Mouse (Mus musculus) fibroblast of lung, adult 2 months (primary cell): ENCODE data around the gene Gdi2.

Source experiments
- DNase-seq: peaks from one replicate; pipeline ENCODE4 v3.0.0-alpha.2; 2011; ENCODE audit warnings: low read depth

The Gdi2 gene

DNA sequence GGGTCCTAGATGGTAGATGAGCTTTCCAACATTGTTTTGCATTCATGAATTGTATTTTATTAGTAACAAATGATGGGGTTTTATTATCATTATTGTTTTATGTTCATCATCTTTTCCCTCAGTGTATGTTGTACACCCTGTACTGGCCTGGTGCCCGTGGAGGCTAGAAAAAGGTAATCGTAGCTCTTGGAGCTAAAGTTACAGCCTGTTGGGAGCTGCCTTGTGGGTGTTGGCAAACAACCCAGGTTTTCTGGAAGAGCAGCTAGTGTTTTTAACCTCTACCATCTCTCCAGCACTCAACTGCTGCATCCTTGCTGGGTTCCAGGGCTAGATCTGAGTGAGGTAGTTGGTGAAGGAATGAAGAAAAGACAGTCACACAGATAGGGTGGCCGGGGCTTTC, 9.5 kb downstream of the Gdi2 start:
- no peak for DNase-seq

GRCm38 (mm10) chr13:3547856-3548255, 10.0 kb downstream of the Gdi2 start:
- DNase-seq: no peak

DNA sequence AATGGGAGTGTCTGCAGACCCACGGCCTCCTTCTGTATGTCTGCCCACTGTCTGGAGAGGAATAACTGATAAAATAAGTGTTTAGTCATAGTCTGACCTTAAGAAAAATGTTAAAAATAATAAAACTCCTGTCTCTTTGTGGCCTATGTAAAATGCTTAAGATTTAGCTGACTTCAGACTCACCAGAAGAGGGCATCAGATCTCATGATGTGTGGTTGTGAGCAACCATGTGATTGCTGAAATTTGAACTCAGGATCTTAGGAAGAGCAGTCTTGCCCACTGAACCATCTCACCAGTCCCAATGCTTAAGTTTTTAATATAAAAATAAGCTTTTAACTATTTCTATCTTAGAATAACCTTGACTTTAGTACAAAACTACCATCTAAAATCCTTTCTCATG, 25.3 kb downstream of the Gdi2 start:
- no peak for DNase-seq

GRCm38 (mm10) chr13:3563953-3564352, 26.1 kb downstream of the Gdi2 start:
- DNase-seq: no peak

DNA sequence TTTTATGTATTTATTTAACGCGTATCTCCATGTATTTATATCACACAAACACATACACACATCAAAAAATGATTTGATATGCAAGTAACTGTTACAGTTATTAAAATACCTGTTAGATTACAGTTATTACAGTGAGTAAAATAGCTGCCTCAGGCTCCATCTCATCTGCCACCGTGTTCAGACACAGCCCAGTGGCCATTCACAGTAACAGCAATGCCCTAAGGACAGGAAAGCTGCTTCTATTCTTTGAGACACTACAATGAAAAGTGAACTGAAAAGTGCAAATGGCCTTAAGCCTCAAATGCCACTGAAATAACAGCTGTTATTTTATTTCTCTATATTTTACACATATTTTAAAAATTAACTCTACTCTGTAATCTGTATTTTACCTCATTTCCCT, 52.9 kb downstream of the Gdi2 start:
- DNase-seq: no peak

GRCm38 (mm10) chr13:3594311-3594710, 56.4 kb downstream of the Gdi2 start:
- no peak for DNase-seq

DNA sequence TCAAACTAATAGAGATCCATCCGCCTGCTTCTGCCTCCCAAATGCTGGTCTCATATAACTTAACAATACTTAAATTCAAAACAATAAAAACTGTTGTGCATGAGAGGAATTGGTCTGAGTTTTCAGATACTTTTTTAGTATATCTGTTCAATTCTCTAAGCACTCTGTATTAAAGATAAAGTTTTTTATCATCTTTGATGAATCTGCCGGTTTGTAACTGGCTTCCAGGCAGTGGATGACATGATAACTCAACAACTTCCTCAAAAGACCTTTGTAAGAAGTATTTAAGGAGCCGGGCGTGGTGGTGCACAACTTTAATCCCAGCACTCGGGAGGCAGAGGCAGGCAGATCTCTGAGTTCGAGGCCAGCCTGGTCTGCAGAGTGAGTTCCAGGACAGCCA, 58.4 kb downstream of the Gdi2 start:
- no peak for DNase-seq

- DNase-seq: no peak
Observed at GRCm38 (mm10) chr13:3609780-3610117, 71.9 kb downstream of the Gdi2 start.

- DNase-seq: no peak
Observed at GRCm38 (mm10) chr13:3610118-3610794, 72.4 kb downstream of the Gdi2 start.

GRCm38 (mm10) chr13:3610795-3611438, 73.1 kb downstream of the Gdi2 start, which contains the start of gene Fam208b:
Fam208b (minus strand) TSS chr13:3611108.
- DNase-seq: peak; percentile 98
